Mouse (Mus musculus) lung, embryonic 14.5 days (tissue): ENCODE measurements around the gene Slc35f1. TPM values are rescaled to one million over a fixed set of nuclear protein-coding genes. Genes with fewer than 3 reads are reported as not detected.
A peak's percentile ranks its signal among the peaks of the same experiment; 100 is the strongest.

Experiments used
- ATAC-seq: fragments of 200-750 bp; cut with Nextera tagmentation; 2 replicates; pipeline ENCODE4 v1.8.0; 2017; ENCODE audit warnings: mild to moderate bottlenecking, moderate TSS enrichment, moderate library complexity; ENCODE audit not compliant: insufficient read depth
- DNase-seq: peaks from one replicate; pipeline ENCODE4 v3.0.0-alpha.2; 2015
- H3K27ac ChIP-seq: fragments of 300-500 bp; sonication (generic); 2 replicates; pipeline ENCODE4 v1.5.1; 2014; ENCODE audit warnings: low read depth, mild to moderate bottlenecking, moderate library complexity
- H3K27me3 ChIP-seq: fragments of 300-500 bp; sonication (generic); 2 replicates; pipeline ENCODE4 v1.6.1; 2014; ENCODE audit warnings: low read length, control low read depth; ENCODE audit not compliant: insufficient read depth
- H3K36me3 ChIP-seq: fragments of 300-500 bp; sonication (generic); 2 replicates; pipeline ENCODE4 v1.6.1; 2014; ENCODE audit warnings: control low read depth; ENCODE audit not compliant: insufficient read depth
- H3K4me1 ChIP-seq: fragments of 300-500 bp; sonication (generic); 2 replicates; pipeline ENCODE4 v1.6.1; 2014; ENCODE audit warnings: antibody characterized with exemption, control low read depth; ENCODE audit not compliant: insufficient read depth
- H3K4me2 ChIP-seq: fragments of 300-500 bp; sonication (generic); 2 replicates; pipeline ENCODE4 v1.6.1; 2014; ENCODE audit warnings: mild to moderate bottlenecking
- H3K4me3 ChIP-seq: fragments of 300-500 bp; sonication (generic); 2 replicates; pipeline ENCODE4 v1.5.1; 2014; ENCODE audit warnings: low read depth, low read length
- H3K9ac ChIP-seq: fragments of 300-500 bp; sonication (generic); 2 replicates; pipeline ENCODE4 v1.6.1; 2014
- H3K9me3 ChIP-seq: fragments of 300-500 bp; sonication (generic); 2 replicates; pipeline ENCODE4 v1.6.1; 2016; ENCODE audit warnings: low read depth, low read length, control low read depth
- CTCF ChIP-seq: IDR thresholded peaks from 2 replicates; pipeline ENCODE4 v1.5.1; 2016; ENCODE audit warnings: antibody characterized with exemption, low read depth
- WGBS: fragments of 180-500 bp; shearing (Covaris S2); extraction: QIAGEN DNeasy Blood & Tissue Kit; methylation state at CpG from one replicate; pipeline ENCODE4 v1.1.7; 2014; 5-methylcytosine and 5-hydroxymethylcytosine counted together
- polyA plus RNA-seq: library from polyadenylated mRNA; unstranded; fragments of >200 nt; fragmentation: Nextera tagmentation; extraction: Ambion mirVana; gene quantifications from 2 replicates; pipeline ENCODE4 v1.2.1, GENCODE M21; 2014

Gene Slc35f1
- polyA plus RNA-seq, 1 experiment from 2014 or later, result 1.6 TPM

DNA sequence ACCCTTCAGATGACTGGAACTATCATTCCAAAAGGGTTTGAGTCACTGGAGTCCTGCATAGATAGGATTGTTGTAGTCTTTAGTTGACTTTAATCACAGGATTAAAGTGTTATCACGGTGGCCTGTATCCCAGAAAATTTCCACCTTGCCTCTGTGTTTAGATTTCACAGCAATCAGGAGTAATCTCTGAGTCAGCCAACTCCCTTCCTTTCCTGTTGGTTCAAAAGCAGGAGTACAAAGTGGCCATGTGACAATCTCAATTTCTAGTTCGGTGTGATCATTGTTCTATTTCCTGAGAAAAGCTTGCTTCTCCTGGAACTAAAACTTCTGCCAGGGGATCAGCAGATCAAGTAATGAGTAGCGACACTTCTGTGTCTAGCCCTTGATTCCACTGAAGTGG lies 410.5 kb downstream of the Slc35f1 start:
- no peak overlapping the region for H3K9ac ChIP-seq
- no peaks in the 10 kb centered on the region for H3K27me3 ChIP-seq
- TF ChIP-seq CTCF, result no peak
- H3K36me3 ChIP-seq, result no peaks in the 10 kb centered on the region
- H3K27ac ChIP-seq, result no peak overlapping the region
- no peak for ATAC-seq
- H3K4me2 ChIP-seq, result no peak overlapping the region
- WGBS, result 75% methylated on average over 3 of the region's 3 CpGs
- no peak for DNase-seq
- no peaks in the 10 kb centered on the region for H3K9me3 ChIP-seq
- no peaks in the 10 kb centered on the region for H3K4me1 ChIP-seq
- no peak overlapping the region for H3K4me3 ChIP-seq

GRCm38 (mm10) chr10:53101412-53101811 lies 411.1 kb downstream of the Slc35f1 start:
- H3K4me1 ChIP-seq, result no peaks in the 10 kb centered on the region
- WGBS, result 57% methylated on average over 2 of the region's 2 CpGs
- no peak for TF ChIP-seq CTCF
- no peak overlapping the region for H3K27ac ChIP-seq
- H3K27me3 ChIP-seq, result no peaks in the 10 kb centered on the region
- H3K4me2 ChIP-seq, result no peak overlapping the region
- H3K4me3 ChIP-seq, result no peak overlapping the region
- H3K9ac ChIP-seq, result no peak overlapping the region
- no peaks in the 10 kb centered on the region for H3K9me3 ChIP-seq
- ATAC-seq, result no peak
- no peaks in the 10 kb centered on the region for H3K36me3 ChIP-seq
- DNase-seq, result no peak

GRCm38 (mm10) chr10:53102423-53102822 lies 412.1 kb downstream of the Slc35f1 start:
- Histone ChIP-seq H3K4me2 (no peak overlapping the region), H3K36me3 (no peaks in the 10 kb centered on the region)
- 78% methylated on average over 2 of the region's 2 CpGs for WGBS

DNA sequence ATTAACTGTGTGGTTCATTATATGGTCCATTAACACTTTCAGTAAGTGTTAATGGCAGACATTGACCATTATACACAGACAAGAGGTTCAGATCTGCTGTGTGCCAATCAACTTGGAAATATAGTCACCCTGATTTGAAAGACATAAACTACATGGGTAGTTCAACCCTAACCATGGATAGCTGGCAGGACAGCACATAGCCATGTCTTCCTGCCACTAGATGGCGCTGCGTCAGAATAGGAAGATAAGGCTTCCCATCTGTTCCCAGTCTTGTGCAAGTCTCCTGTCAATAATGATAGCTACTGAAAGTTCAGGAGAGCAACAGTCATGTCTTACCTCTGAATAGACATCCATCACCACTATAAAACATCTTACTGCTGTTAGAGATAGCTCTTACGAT lies 424.7 kb downstream of the Slc35f1 start:
- peak; percentile 80 for DNase-seq
- no peak overlapping the region for H3K4me3 ChIP-seq
- no peaks in the 10 kb centered on the region for H3K9me3 ChIP-seq
- H3K4me1 ChIP-seq, result no peaks in the 10 kb centered on the region
- H3K36me3 ChIP-seq, result no peaks in the 10 kb centered on the region
- WGBS, result 22% methylated on average over 3 of the region's 3 CpGs
- TF ChIP-seq CTCF, result peak; percentile 71
- no peak overlapping the region for H3K4me2 ChIP-seq
- ATAC-seq, result no peak
- no peak overlapping the region for H3K27ac ChIP-seq
- no peak overlapping the region for H3K9ac ChIP-seq
- no peaks in the 10 kb centered on the region for H3K27me3 ChIP-seq

More at GRCm38 (mm10) chr10:53102423-53102822, 412.1 kb downstream of the Slc35f1 start:
- TF ChIP-seq CTCF, result no peak
- no peak overlapping the region for H3K27ac ChIP-seq
- H3K27me3 ChIP-seq, result no peaks in the 10 kb centered on the region
- DNase-seq (no peak), ATAC-seq (no peak)
- no peak overlapping the region for H3K9ac ChIP-seq
- no peak overlapping the region for H3K4me3 ChIP-seq
- H3K9me3 ChIP-seq, result no peaks in the 10 kb centered on the region
- no peaks in the 10 kb centered on the region for H3K4me1 ChIP-seq

GRCm38 (mm10) chr10:53115673-53116398 lies 425.5 kb downstream of the Slc35f1 start:
- ATAC-seq, result no peak

DNA sequence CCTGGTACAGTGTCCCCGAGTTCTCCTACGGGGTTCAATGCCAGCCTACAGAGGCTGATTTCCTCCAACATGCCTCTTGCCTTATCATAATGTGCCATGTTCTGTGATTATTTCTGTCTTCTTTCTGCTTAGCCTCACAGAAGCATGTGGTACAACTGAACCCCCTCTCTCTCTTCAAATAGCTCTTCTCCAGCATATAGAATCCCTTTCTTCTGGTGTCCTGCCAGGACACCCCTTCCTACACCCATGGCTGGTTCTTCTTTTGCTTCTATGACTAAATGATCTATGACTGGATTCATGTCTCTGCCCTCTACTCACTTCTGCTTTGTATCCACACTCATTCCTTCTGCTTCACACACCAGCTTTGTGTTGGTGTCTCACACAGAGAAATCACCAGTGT lies 430.3 kb downstream of the Slc35f1 start:
- Histone ChIP-seq H3K9me3 (no peaks in the 10 kb centered on the region), H3K4me3 (no peak overlapping the region), H3K4me2 (no peak overlapping the region), H3K36me3 (no peaks in the 10 kb centered on the region), H3K27ac (no peak overlapping the region), H3K4me1 (no peaks in the 10 kb centered on the region), H3K9ac (no peak overlapping the region), H3K27me3 (no peaks in the 10 kb centered on the region)
- no peak for DNase-seq
- 95% methylated on average over 2 of the region's 2 CpGs for WGBS
- TF ChIP-seq CTCF, result no peak
- ATAC-seq, result no peak

More at GRCm38 (mm10) chr10:53115673-53116398, 425.5 kb downstream of the Slc35f1 start:
- Histone ChIP-seq H3K4me3 (no peak overlapping the region), H3K27ac (no peak overlapping the region), H3K27me3 (no peaks in the 10 kb centered on the region), H3K4me1 (no peaks in the 10 kb centered on the region), H3K4me2 (no peak overlapping the region), H3K9me3 (no peaks in the 10 kb centered on the region), H3K9ac (no peak overlapping the region), H3K36me3 (no peaks in the 10 kb centered on the region)
- WGBS, result 63% methylated on average over 7 of the region's 7 CpGs
- DNase-seq, result peak; percentile 26
- no peak for TF ChIP-seq CTCF

- WGBS, result 57% methylated on average over 6 of the region's 6 CpGs
- H3K9me3 ChIP-seq, result no peaks in the 10 kb centered on the region
- no peak overlapping the region for H3K27ac ChIP-seq
- no peaks in the 10 kb centered on the region for H3K27me3 ChIP-seq
- ATAC-seq (no peak), DNase-seq (no peak)
- no peak for TF ChIP-seq CTCF
- H3K4me2 ChIP-seq, result no peak overlapping the region
- H3K4me1 ChIP-seq, result no peaks in the 10 kb centered on the region
- H3K36me3 ChIP-seq, result no peaks in the 10 kb centered on the region
- no peak overlapping the region for H3K9ac ChIP-seq
- no peak overlapping the region for H3K4me3 ChIP-seq
Measured at GRCm38 (mm10) chr10:53124365-53124764, 434.0 kb downstream of the Slc35f1 start.
